ENCODE assay signal across 29 mouse cellular contexts in genomic region chr1:88996657-88997056, GRCm38 (mm10).
DNase-seq lines count a peak whose midpoint lies in the region; ATAC-seq and TF ChIP-seq lines count a peak whose summit lies in the region.
"Had no signal": no experiment of that assay in that cellular context is flagged by ENCODE, and none has a peak within 500 bp of the region (broad histone marks: within the 10 kb centered on the region; RNA-seq: fewer than 3 reads in every experiment).

No protein-coding gene starts in this region.

- no peak overlapping the region for H3K4me3 ChIP-seq in forebrain, embryonic 10.5 days
- H3K4me3 ChIP-seq in forebrain, embryonic 11.5 days (ENCODE audit: low read depth, low read length), result no peak overlapping the region
- H3K4me3 ChIP-seq in hindbrain, postnatal 0 days (ENCODE audit: low read length), result no peak overlapping the region
- H3K4me3 ChIP-seq in hindbrain, embryonic 10.5 days, result no peak overlapping the region
- H3K4me3 ChIP-seq in olfactory bulb, adult 2 months (ENCODE audit: insufficient read depth, low read depth, low read length), result no peak overlapping the region
- H3K4me3 ChIP-seq in liver, postnatal 0 days (ENCODE audit: low read depth, low read length), result no peak overlapping the region
- H3K4me3 ChIP-seq: embryonic facial prominence, embryonic 13.5 days; erythroblast, embryonic 14.5 days; heart, embryonic 12.5 days; hindbrain, embryonic 15.5 days; limb, embryonic 13.5 days; lung, embryonic 15.5 days had no signal

- peaks cover 5% of the 10 kb centered on the region; the same call in 1 of the 2 replicates for H3K9me3 ChIP-seq in forebrain, embryonic 10.5 days
- peaks cover 2% of the 10 kb centered on the region; the same call in 1 of the 2 replicates for H3K9me3 ChIP-seq in forebrain, embryonic 11.5 days (ENCODE audit: control insufficient read depth, low read length)
- H3K9me3 ChIP-seq in hindbrain, postnatal 0 days (ENCODE audit: low read length), result no peaks in the 10 kb centered on the region
- 0 out of 2 replicates have a peak, but pooled peaks cover 3% of the 10 kb centered on the region for H3K9me3 ChIP-seq in hindbrain, embryonic 10.5 days
- H3K9me3 ChIP-seq in liver, postnatal 0 days (ENCODE audit: low read length), result no peaks in the 10 kb centered on the region
- H3K9me3 ChIP-seq: embryonic facial prominence, embryonic 13.5 days; hindbrain, embryonic 15.5 days; limb, embryonic 13.5 days; lung, embryonic 15.5 days had no signal

- no peak overlapping the region for H3K9ac ChIP-seq in forebrain, embryonic 11.5 days (ENCODE audit: low read length)
- no peak overlapping the region for H3K9ac ChIP-seq in hindbrain, postnatal 0 days (replicated peaks; ENCODE audit: low read length)
- no peak overlapping the region for H3K9ac ChIP-seq in liver, postnatal 0 days (replicated peaks)
- H3K9ac ChIP-seq: embryonic facial prominence, embryonic 13.5 days; heart, embryonic 12.5 days; hindbrain, embryonic 15.5 days; limb, embryonic 13.5 days; liver, embryonic 14.5 days; lung, embryonic 15.5 days had no signal

- 68% methylated on average over 7 of the region's 7 CpGs for WGBS in forebrain, embryonic 10.5 days
- 56% methylated on average over 7 of the region's 7 CpGs for WGBS in forebrain, embryonic 11.5 days
- 49% methylated on average over 7 of the region's 7 CpGs for WGBS in hindbrain, postnatal 0 days
- 62% methylated on average over 7 of the region's 7 CpGs for WGBS in hindbrain, embryonic 10.5 days
- 57% methylated on average over 7 of the region's 7 CpGs for WGBS in olfactory bulb, adult 2 months
- 73% methylated on average over 7 of the region's 7 CpGs for WGBS in liver, postnatal 0 days (ENCODE audit: insufficient replicate concordance)

- no peak for DNase-seq in forebrain, embryonic 10.5 days (ENCODE audit: extremely low spot score, low spot score)
- no peak for DNase-seq in forebrain, embryonic 11.5 days (ENCODE audit: low spot score)
- DNase-seq in hindbrain, postnatal 0 days (ENCODE audit: low spot score), result peak; percentile 29
- no peak for DNase-seq in hindbrain, embryonic 10.5 days (ENCODE audit: low spot score)
- DNase-seq in retina, postnatal 1 day, result peak; percentile 33
- DNase-seq in retina, embryonic 14.5 days (ENCODE audit: low spot score), result no peak
- no peak for DNase-seq in liver, postnatal 0 days
- DNase-seq: adrenal gland, postnatal 36 days; cerebellum, adult 2 months; cerebellum, postnatal 36 days; gastrocnemius, postnatal 10 days; heart, adult 18-20 months; heart, postnatal 10 days; kidney, adult 9 months; kidney, postnatal 14 days; lung, postnatal 36 days; right cerebral cortex, postnatal 14 days; thymus, adult 2 months; thymus, postnatal 4 days had no signal

- H3K27me3 ChIP-seq in forebrain, embryonic 10.5 days (ENCODE audit: poor library complexity, severe bottlenecking), result no peaks in the 10 kb centered on the region
- no peaks in the 10 kb centered on the region for H3K27me3 ChIP-seq in forebrain, embryonic 11.5 days (ENCODE audit: control insufficient read depth, insufficient read depth, low read length)
- no peaks in the 10 kb centered on the region for H3K27me3 ChIP-seq in hindbrain, postnatal 0 days (ENCODE audit: insufficient read depth, low read length)
- H3K27me3 ChIP-seq in hindbrain, embryonic 10.5 days (ENCODE audit: insufficient read depth, poor library complexity, severe bottlenecking), result no peaks in the 10 kb centered on the region
- no peaks in the 10 kb centered on the region for H3K27me3 ChIP-seq in liver, postnatal 0 days (ENCODE audit: insufficient read depth, low read length)
- H3K27me3 ChIP-seq: embryonic facial prominence, embryonic 13.5 days; heart, embryonic 12.5 days; hindbrain, embryonic 15.5 days; limb, embryonic 13.5 days; lung, embryonic 15.5 days had no signal

- no peak for ATAC-seq in forebrain, embryonic 11.5 days (replicated peaks; ENCODE audit: low FRiP score)
- ATAC-seq in hindbrain, postnatal 0 days, result no peak
- no peak for ATAC-seq in liver, postnatal 0 days
- ATAC-seq: intestine, embryonic 16.5 days had no signal

- H3K27ac ChIP-seq in forebrain, embryonic 10.5 days, result peak overlapping the region; percentile 11; the same call in 1 of the 2 replicates
- no peak overlapping the region for H3K27ac ChIP-seq in forebrain, embryonic 11.5 days (ENCODE audit: low read depth, low read length)
- no peak overlapping the region for H3K27ac ChIP-seq in hindbrain, postnatal 0 days
- no peak overlapping the region for H3K27ac ChIP-seq in hindbrain, embryonic 10.5 days
- 0 out of 2 replicates have a peak overlapping the region, but pooled peaks have one; percentile 0 for H3K27ac ChIP-seq in olfactory bulb, adult 2 months (ENCODE audit: insufficient read depth, low read depth, low read length)
- H3K27ac ChIP-seq in liver, postnatal 0 days (ENCODE audit: low read depth), result no peak overlapping the region
- H3K27ac ChIP-seq: embryonic facial prominence, embryonic 13.5 days; limb, embryonic 13.5 days; liver, embryonic 14.5 days; lung, embryonic 15.5 days; stomach, postnatal 0 days had no signal

- peaks cover 28% of the 10 kb centered on the region for H3K4me1 ChIP-seq in forebrain, embryonic 10.5 days
- no peaks in the 10 kb centered on the region; the same call in 1 of the 2 replicates for H3K4me1 ChIP-seq in forebrain, embryonic 11.5 days (replicated peaks; ENCODE audit: control insufficient read depth, insufficient read depth, low read length)
- H3K4me1 ChIP-seq in hindbrain, postnatal 0 days (ENCODE audit: insufficient read depth, low read length), result peaks cover 10% of the 10 kb centered on the region; the same call in 1 of the 2 replicates
- peaks cover 25% of the 10 kb centered on the region for H3K4me1 ChIP-seq in hindbrain, embryonic 10.5 days (replicated peaks)
- H3K4me1 ChIP-seq in olfactory bulb, adult 2 months (ENCODE audit: control insufficient read depth, insufficient read depth, low read length), result peaks cover 12% of the 10 kb centered on the region
- no peaks in the 10 kb centered on the region for H3K4me1 ChIP-seq in liver, postnatal 0 days (ENCODE audit: insufficient read depth)

- no peak for TF ChIP-seq EP300 in liver, postnatal 0 days (IDR thresholded peaks at IDR 0.05; ENCODE audit: low read depth)

- H3K36me3 ChIP-seq in forebrain, embryonic 10.5 days (replicated peaks), result no peaks in the 10 kb centered on the region
- H3K36me3 ChIP-seq in forebrain, embryonic 11.5 days (ENCODE audit: control insufficient read depth, insufficient read depth, low read length), result no peaks in the 10 kb centered on the region
- no peaks in the 10 kb centered on the region for H3K36me3 ChIP-seq in hindbrain, postnatal 0 days (ENCODE audit: insufficient read depth, low read length)
- no peaks in the 10 kb centered on the region for H3K36me3 ChIP-seq in hindbrain, embryonic 10.5 days
- no peaks in the 10 kb centered on the region for H3K36me3 ChIP-seq in liver, postnatal 0 days (replicated peaks; ENCODE audit: insufficient read depth, low read length)
- H3K36me3 ChIP-seq: embryonic facial prominence, embryonic 13.5 days; heart, embryonic 12.5 days; hindbrain, embryonic 15.5 days; limb, embryonic 13.5 days; lung, embryonic 15.5 days had no signal

- no peak for TF ChIP-seq POLR2A in olfactory bulb, adult 2 months (IDR thresholded peaks at IDR 0.05; ENCODE audit: insufficient read depth, low read depth, low read length)

- no peak overlapping the region for H3K4me2 ChIP-seq in forebrain, embryonic 11.5 days (ENCODE audit: low read depth, low read length, severe bottlenecking)
- no peak overlapping the region for H3K4me2 ChIP-seq in hindbrain, postnatal 0 days (ENCODE audit: low read depth, low read length)
- H3K4me2 ChIP-seq in liver, postnatal 0 days (ENCODE audit: low read depth, low read length), result no peak overlapping the region
- H3K4me2 ChIP-seq: heart, embryonic 12.5 days; limb, embryonic 13.5 days; lung, embryonic 15.5 days had no signal

- no peak for TF ChIP-seq CTCF in hindbrain, postnatal 0 days (IDR thresholded peaks at IDR 0.05; ENCODE audit: low read depth)
- no peak for TF ChIP-seq CTCF in olfactory bulb, adult 2 months (IDR thresholded peaks at IDR 0.05; ENCODE audit: insufficient read depth, low read depth, low read length)
- TF ChIP-seq CTCF in liver, postnatal 0 days (IDR thresholded peaks at IDR 0.05; ENCODE audit: low read depth), result no peak

Comparison
In these comparisons a context has a peak if more than half of its experiments do, and no peak if none do; other contexts are left out.
1. DNase-seq: peak in hindbrain, postnatal 0 days (single experiment) and retina, postnatal 1 day (single experiment); none in forebrain, embryonic 10.5 days (single experiment), forebrain, embryonic 11.5 days (single experiment), hindbrain, embryonic 10.5 days (single experiment), retina, embryonic 14.5 days (single experiment) and liver, postnatal 0 days (single experiment).
2. H3K27ac ChIP-seq: peak in forebrain, embryonic 10.5 days (single experiment) and olfactory bulb, adult 2 months (single experiment); none in forebrain, embryonic 11.5 days (single experiment), hindbrain, postnatal 0 days (single experiment), hindbrain, embryonic 10.5 days (single experiment) and liver, postnatal 0 days (single experiment).